Mouse (Mus musculus) embryonic fibroblast, embryonic 13.5 days (primary cell): ENCODE results near the gene Nfib. TPM values are rescaled to one million over a fixed set of nuclear protein-coding genes. Genes with fewer than 3 reads are reported as not detected.

Source experiments
- H3K27ac ChIP-seq: 2 replicates; pipeline ENCODE4 v1.5.1; 2012; ENCODE audit warnings: low read length, control low read depth, inconsistent platforms; ENCODE audit not compliant: insufficient read depth
- H3K4me1 ChIP-seq: 2 replicates; pipeline ENCODE4 v1.6.1; 2011; ENCODE audit warnings: low read length; ENCODE audit not compliant: control insufficient read depth, insufficient read depth
- H3K4me3 ChIP-seq: 2 replicates; pipeline ENCODE4 v1.5.1; 2011; ENCODE audit warnings: mild to moderate bottlenecking, control low read depth, low read length; ENCODE audit not compliant: insufficient read depth
- CTCF ChIP-seq: IDR thresholded peaks from 2 replicates; pipeline ENCODE4 v1.5.1; 2011; ENCODE audit warnings: mild to moderate bottlenecking, control low read depth, low read length, moderate library complexity, borderline replicate concordance; ENCODE audit not compliant: insufficient read depth
- POLR2A ChIP-seq: IDR thresholded peaks from 2 replicates; pipeline ENCODE4 v1.6.1; 2011; ENCODE audit warnings: low read depth, mild to moderate bottlenecking, control low read depth, low read length, moderate library complexity
- polyA plus RNA-seq: library from polyadenylated mRNA; stranded (reverse); fragments of >200 nt; gene quantifications from 2 replicates; pipeline ENCODE4 v1.2.4, GENCODE M21; 2011; ENCODE audit warnings: low read depth; ENCODE audit not compliant: missing spikeins, insufficient read length

The Nfib gene
- polyA plus RNA-seq, 1 experiment: 69.5 TPM

DNA sequence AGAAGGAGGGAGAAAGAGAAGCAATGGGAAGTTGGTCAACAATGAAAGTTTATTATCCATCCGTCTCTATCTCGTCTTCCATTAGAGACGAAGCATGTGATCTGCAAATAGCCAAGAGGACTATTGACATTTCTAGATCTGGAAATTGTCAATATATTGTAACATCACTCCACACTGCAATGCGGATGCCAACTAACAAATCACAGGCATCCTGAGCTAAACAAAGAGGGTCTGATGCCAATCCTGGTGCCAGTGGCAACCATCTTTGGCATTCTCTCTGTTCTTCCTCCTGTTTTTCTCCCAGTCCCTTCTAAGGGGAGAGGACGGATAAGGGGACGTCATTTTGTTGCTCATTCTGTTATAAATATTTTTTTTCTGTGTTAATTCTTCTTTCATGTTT lies 209.9 kb downstream of the Nfib start:
- TF ChIP-seq POLR2A (no peak), CTCF (no peak)
- Histone ChIP-seq H3K27ac (no peak overlapping the region), H3K4me1 (peaks cover 5% of the 10 kb centered on the region; the same call in 1 of the 2 replicates), H3K4me3 (no peak overlapping the region)

DNA sequence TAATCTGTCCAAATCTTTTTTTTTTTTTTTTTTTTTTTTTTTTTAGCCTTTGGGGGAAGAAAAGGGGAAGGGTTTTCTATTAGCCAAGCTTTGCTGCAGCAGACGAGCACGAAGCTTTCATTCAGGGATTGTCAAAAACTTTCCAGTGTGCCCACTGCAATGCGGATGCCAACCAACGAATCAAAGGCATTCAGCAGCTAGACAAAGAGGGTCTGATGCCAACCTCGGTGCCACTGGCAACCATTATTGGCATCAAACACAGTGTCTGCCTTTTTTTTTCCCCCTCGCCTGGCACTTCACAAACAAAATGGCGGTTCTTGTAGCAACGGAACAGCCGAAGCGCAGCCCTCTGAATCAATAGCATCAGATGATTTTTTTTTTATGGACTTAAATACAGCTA lies 210.7 kb downstream of the Nfib start:
- no peak for TF ChIP-seq CTCF
- TF ChIP-seq POLR2A: no peak
- Histone ChIP-seq H3K4me3 (no peak overlapping the region), H3K27ac (no peak overlapping the region), H3K4me1 (0 out of 2 replicates have a peak, but pooled peaks cover 2% of the 10 kb centered on the region)

DNA sequence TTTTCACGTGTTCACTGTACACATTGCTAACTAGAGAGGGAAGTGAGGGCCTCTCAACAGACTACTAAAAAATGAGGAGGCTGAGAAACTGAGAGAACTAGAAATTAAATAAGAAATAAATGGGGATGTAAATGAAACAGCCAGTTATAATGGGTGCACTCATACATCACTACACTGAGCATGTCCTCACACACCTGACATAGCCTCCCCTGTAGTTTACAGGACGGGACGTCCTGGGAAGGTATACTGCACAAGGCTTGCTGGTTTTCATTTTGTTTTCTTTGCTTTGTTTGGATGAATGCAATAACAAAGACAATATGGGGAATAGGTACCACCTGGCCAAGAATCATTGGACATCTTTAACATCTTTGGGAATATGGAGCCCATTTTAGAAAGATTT lies 211.1 kb downstream of the Nfib start:
- Histone ChIP-seq H3K4me1 (no peaks in the 10 kb centered on the region), H3K27ac (no peak overlapping the region)
- TF ChIP-seq CTCF (no peak), POLR2A (no peak)

DNA sequence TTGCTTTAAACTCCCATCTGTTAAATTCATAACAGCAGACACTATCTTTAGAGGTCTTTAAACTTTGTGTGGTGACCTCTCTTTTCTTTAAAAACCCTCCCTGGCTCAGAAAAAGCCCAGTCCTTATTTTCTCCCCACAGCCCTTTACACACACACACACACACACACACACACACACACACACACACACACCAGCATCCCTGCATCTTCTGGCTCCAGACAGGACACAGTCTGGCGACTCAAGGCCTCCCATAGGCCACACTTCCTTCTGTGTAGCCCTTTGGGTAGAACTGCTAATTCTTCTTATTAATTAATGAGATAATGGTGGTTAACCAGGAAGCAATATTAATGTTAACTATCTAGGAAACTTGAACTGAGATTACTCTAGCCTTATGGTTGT lies 211.7 kb downstream of the Nfib start:
- H3K4me3 ChIP-seq: no peak overlapping the region
- no peak for TF ChIP-seq POLR2A
- TF ChIP-seq CTCF: no peak
- no peaks in the 10 kb centered on the region for H3K4me1 ChIP-seq
- H3K27ac ChIP-seq: no peak overlapping the region

More for the DNA sequence above, 211.1 kb downstream of the Nfib start:
- no peak overlapping the region for H3K4me3 ChIP-seq

DNA sequence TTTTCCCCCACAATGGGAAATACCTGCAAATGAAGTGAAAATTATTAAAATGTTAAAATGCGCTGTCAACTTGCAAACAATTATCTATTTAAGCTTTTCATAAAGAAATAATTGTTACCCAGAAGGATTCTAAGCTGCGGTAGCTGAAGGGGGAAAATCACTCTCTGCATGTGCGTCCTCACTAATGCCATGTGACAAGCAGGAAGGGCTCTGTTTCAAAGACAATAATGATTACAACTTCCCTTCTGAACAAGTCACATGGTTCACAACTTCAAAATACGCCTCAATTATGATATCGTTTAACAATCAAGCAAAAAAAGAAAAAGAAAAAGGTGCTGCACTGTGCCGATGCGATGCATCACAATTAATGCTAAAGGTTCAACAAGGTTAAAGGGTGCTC lies 212.2 kb downstream of the Nfib start:
- Histone ChIP-seq H3K4me3 (no peak overlapping the region), H3K27ac (no peak overlapping the region), H3K4me1 (no peaks in the 10 kb centered on the region)
- no peak for TF ChIP-seq POLR2A
- TF ChIP-seq CTCF: no peak

DNA sequence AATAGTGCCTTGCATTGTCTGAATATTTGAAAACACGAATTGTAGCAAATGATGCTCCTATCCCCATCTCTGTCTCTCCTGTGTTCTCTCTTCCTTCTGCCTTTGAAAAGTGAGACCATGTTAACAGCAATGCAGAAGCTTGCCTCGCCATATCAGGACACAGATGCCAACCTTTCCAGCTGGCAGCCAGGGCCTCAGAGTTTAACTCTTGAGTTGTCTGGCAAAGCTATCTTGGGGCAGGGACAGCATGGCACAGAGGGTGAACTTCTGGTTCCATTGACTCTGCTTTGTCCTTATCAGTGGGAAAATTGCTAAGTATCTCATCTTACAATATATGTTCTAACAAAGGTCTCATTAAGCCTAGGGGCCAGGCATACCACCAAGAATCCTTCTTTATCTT lies 212.8 kb downstream of the Nfib start:
- Histone ChIP-seq H3K4me1 (no peaks in the 10 kb centered on the region), H3K27ac (no peak overlapping the region), H3K4me3 (no peak overlapping the region)
- TF ChIP-seq CTCF (no peak), POLR2A (no peak)

DNA sequence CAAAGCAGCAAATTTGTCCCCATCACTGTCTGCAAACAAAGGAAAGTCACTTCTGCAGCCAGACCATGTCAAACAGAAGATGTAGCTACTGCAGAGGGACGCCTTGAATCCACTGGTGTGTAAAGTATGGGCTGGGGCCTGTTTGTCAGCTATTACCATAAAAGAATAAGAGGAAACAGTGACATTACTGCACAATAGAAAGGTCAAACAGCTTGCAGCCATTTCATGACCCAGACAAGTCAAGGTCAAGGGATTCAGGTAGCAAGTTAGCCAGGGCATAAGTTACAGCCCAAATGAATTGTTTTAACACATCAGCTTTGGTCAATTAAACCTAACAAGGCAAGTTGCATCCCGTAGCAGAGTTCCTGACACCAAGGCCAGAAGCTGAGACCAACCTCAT lies 215.6 kb downstream of the Nfib start:
- H3K27ac ChIP-seq: no peak overlapping the region
- TF ChIP-seq CTCF: no peak
- no peak for TF ChIP-seq POLR2A
- no peak overlapping the region for H3K4me3 ChIP-seq
- no peaks in the 10 kb centered on the region for H3K4me1 ChIP-seq

DNA sequence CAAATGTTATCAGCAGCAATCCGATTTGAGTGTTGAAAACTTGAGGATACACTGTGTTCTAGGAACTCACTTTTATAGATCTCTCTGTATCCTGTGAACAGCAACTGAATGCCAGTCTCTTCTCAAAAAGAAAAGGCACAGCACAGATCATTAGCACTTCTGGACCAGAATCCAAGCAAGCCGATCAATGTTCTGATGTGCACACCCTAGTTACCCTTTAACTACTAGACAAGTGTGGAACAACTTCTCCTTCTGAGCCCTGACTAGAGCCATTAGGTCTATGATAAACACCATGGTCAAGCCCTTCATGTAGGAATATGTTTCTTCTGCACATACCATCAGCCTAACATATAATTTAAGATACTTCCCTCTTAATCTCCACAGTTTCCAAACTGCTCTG lies 219.6 kb downstream of the Nfib start:
- peak overlapping the region; percentile 34; the same call in 1 of the 2 replicates for H3K27ac ChIP-seq
- TF ChIP-seq CTCF (no peak), POLR2A (no peak)
- no peak overlapping the region for H3K4me3 ChIP-seq
- H3K4me1 ChIP-seq: peaks cover 3% of the 10 kb centered on the region; the same call in 1 of the 2 replicates

DNA sequence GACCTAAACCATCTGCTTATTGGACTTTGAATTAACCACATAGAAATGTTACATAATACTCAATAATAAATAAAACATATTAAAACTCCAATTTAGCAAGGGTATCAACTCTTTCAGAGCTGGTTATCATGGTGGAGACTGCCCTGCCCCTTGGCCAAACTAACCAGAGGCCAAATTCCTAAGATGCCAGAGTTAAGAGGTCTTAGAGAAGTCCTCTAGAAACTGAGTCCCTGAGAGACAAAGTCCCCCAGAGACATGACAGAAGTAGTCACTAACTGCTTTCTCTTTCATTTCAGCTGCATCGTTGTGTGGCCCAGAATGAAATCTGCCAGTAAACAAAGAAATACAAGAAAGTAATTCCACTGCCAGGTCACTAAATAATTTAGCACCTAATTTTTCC lies 221.7 kb downstream of the Nfib start:
- H3K4me1 ChIP-seq: peaks cover 3% of the 10 kb centered on the region; the same call in 1 of the 2 replicates
- H3K27ac ChIP-seq: no peak overlapping the region
- no peak overlapping the region for H3K4me3 ChIP-seq
- TF ChIP-seq CTCF (no peak), POLR2A (no peak)

DNA sequence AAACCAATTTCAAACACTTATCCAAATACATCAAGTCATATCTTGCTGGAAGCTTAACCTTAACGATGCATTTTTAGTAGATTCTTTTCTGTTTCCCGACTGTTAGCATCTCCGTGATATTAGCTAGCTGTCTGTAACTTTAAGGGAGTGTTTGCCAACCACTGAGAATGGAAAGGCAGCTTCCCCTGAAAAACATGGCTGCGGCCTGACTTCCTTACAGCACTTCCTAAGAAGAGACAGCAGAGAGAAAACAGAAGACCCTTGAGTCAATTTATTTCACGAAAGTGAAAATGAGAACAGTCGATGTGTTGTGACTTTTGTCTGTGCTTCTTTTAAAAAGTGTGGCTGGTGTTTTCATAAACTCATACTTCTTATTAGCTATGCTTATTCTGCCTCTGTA lies 222.3 kb downstream of the Nfib start:
- H3K4me1 ChIP-seq: peaks cover 3% of the 10 kb centered on the region; the same call in 1 of the 2 replicates
- no peak overlapping the region for H3K4me3 ChIP-seq
- TF ChIP-seq POLR2A (no peak), CTCF (no peak)
- H3K27ac ChIP-seq: no peak overlapping the region

DNA sequence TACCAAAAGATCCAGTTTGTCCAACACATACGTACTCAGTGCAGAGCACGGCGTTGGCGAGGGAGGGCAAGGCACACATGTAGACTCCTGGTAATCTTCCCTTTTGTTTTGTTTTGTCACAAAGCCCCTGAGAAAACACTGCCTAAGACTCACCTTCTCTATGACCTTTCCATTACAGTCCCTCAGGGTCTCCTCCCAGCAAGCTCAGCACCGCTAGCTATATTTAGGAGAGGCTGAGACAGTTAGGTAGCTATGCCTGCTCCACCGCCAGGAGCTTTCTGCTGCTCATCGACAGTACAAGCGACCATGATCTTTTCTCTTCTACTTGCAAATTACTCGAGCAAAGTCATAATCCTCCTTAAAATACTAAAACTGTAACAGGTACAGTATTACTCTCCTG lies 224.9 kb downstream of the Nfib start:
- H3K27ac ChIP-seq: no peak overlapping the region
- peaks cover 3% of the 10 kb centered on the region; the same call in 1 of the 2 replicates for H3K4me1 ChIP-seq
- TF ChIP-seq POLR2A: no peak
- H3K4me3 ChIP-seq: no peak overlapping the region
